Mouse (Mus musculus): ENCODE data around the gene Adora3. TPM values are rescaled to one million over a fixed set of nuclear protein-coding genes. Genes with fewer than 3 reads are reported as not detected.

Adora3 gene
- polyA plus RNA-seq, 1 experiment from 2014 or later, result 0.17 TPM

- H3K4me1 ChIP-seq, result 0 out of 2 replicates have a peak, but pooled peaks cover 2% of the 10 kb centered on the region
- no peaks in the 10 kb centered on the region for H3K36me3 ChIP-seq (replicated peaks)
- H3K4me3 ChIP-seq, result no peak overlapping the region
- no peak overlapping the region for H3K27ac ChIP-seq
- H3K9ac ChIP-seq, result no peak overlapping the region
- no peaks in the 10 kb centered on the region for H3K9me3 ChIP-seq
- H3K4me2 ChIP-seq, result no peak overlapping the region
- 79% methylated on average over 3 of the region's 3 CpGs for WGBS
- H3K27me3 ChIP-seq (replicated peaks), result no peaks in the 10 kb centered on the region
- ATAC-seq (replicated peaks), result no peak
These were observed 26.2 kb downstream of the Adora3 start for GRCm38 (mm10) chr3:105896811-105897210.

- 77% methylated on average over 2 of the region's 2 CpGs for WGBS
- no peak overlapping the region for H3K27ac ChIP-seq
- no peak overlapping the region for H3K4me2 ChIP-seq
- no peaks in the 10 kb centered on the region for H3K36me3 ChIP-seq (replicated peaks)
- H3K9ac ChIP-seq, result no peak overlapping the region
- H3K27me3 ChIP-seq (replicated peaks), result no peaks in the 10 kb centered on the region
- H3K4me1 ChIP-seq, result 0 out of 2 replicates have a peak, but pooled peaks cover 2% of the 10 kb centered on the region
- H3K4me3 ChIP-seq, result no peak overlapping the region
- ATAC-seq (replicated peaks), result no peak
- no peaks in the 10 kb centered on the region for H3K9me3 ChIP-seq
These were observed 27.7 kb downstream of the Adora3 start for GRCm38 (mm10) chr3:105898325-105898724.

DNA sequence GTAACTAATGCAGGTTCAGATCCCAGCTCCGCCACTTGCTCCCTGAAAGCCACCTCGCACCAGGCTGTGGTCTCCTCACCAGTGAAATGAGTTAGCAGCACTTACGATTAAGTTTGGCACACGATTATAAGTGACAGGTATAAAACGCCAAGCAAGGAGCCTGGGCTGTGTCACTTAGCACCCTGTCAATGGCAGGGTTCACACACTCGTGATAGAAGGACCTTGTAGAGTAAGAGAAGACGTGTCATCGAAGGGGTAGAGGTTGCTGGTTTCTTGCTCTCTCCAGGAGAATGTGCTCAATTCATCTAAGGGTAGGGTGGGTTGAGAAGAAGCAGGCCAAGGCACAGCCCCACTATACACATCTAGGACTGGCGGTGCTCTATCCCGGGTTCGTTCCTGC is 28.2 kb downstream of the Adora3 start:
- no peak overlapping the region for H3K4me3 ChIP-seq
- H3K36me3 ChIP-seq (replicated peaks), result no peaks in the 10 kb centered on the region
- no peak overlapping the region for H3K27ac ChIP-seq
- H3K9me3 ChIP-seq, result no peaks in the 10 kb centered on the region
- 93% methylated on average over 11 of the region's 11 CpGs for WGBS
- H3K4me1 ChIP-seq, result 0 out of 2 replicates have a peak, but pooled peaks cover 2% of the 10 kb centered on the region
- H3K27me3 ChIP-seq (replicated peaks), result no peaks in the 10 kb centered on the region
- ATAC-seq (replicated peaks), result peak; percentile 29; the same call in 1 of the 2 replicates
- H3K9ac ChIP-seq, result no peak overlapping the region
- H3K4me2 ChIP-seq, result no peak overlapping the region

DNA sequence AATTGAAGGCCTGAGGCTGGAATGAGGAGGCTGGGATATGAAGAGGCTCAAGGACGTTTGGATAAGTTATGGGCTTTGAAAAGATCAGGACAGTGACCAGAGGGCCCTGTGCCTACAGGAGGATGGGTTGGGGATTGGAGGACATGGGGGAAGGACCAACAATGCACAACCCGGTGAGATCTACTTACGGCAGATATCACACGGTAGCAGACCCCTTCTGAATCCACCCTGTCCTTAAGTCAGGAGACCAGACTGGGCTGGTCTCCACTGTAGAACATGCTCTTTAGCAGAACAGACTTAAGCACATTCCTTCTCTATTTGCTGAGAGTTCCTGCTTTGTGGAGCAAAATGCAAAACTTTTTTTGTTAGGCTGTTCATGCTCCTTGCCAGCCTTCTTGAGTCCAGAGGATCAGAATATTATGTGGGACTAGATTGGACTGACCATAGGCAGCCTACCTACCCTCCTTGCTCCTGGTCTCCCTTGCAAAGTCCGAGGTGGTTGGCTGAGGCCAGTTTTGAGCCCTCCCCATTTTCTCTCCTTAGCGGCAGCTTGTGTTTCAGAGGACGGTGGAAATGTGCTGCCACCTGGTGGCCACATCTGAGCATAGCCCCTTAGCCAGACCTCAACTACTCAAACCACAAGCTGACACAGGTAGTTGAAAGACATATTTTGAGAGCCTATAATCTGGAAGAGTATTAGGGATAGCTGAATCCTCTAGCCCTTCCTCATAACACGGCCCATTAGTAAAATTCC is 28.9 kb downstream of the Adora3 start:
- Histone ChIP-seq H3K9me3 (no peaks in the 10 kb centered on the region), H3K4me2 (no peak overlapping the region), H3K36me3 (replicated peaks) (no peaks in the 10 kb centered on the region), H3K4me1 (0 out of 2 replicates have a peak, but pooled peaks cover 2% of the 10 kb centered on the region), H3K27ac (no peak overlapping the region), H3K4me3 (no peak overlapping the region), H3K27me3 (replicated peaks) (no peaks in the 10 kb centered on the region), H3K9ac (no peak overlapping the region)
- ATAC-seq (replicated peaks), result peak; percentile 81
- 41% methylated on average over 8 of the region's 8 CpGs for WGBS

- H3K9me3 ChIP-seq, result no peaks in the 10 kb centered on the region
- no peak overlapping the region for H3K4me2 ChIP-seq
- no peak overlapping the region for H3K27ac ChIP-seq
- no peaks in the 10 kb centered on the region for H3K36me3 ChIP-seq (replicated peaks)
- WGBS, result 81% methylated on average over 6 of the region's 6 CpGs
- no peaks in the 10 kb centered on the region for H3K27me3 ChIP-seq (replicated peaks)
- H3K4me1 ChIP-seq, result 0 out of 2 replicates have a peak, but pooled peaks cover 2% of the 10 kb centered on the region
- no peak overlapping the region for H3K9ac ChIP-seq
- H3K4me3 ChIP-seq, result no peak overlapping the region
- no peak for ATAC-seq (replicated peaks)
These were observed 29.6 kb downstream of the Adora3 start for GRCm38 (mm10) chr3:105900266-105900665.

- H3K4me1 ChIP-seq, result 0 out of 2 replicates have a peak, but pooled peaks cover 2% of the 10 kb centered on the region
- H3K27ac ChIP-seq, result no peak overlapping the region
- H3K9ac ChIP-seq, result no peak overlapping the region
- 82% methylated on average over 3 of the region's 3 CpGs for WGBS
- no peak overlapping the region for H3K4me3 ChIP-seq
- no peaks in the 10 kb centered on the region for H3K9me3 ChIP-seq
- H3K36me3 ChIP-seq (replicated peaks), result no peaks in the 10 kb centered on the region
- H3K4me2 ChIP-seq, result no peak overlapping the region
- ATAC-seq (replicated peaks), result no peak
- H3K27me3 ChIP-seq (replicated peaks), result no peaks in the 10 kb centered on the region
These were observed 30.1 kb downstream of the Adora3 start for GRCm38 (mm10) chr3:105900716-105901115.

- no peak overlapping the region for H3K4me2 ChIP-seq
- H3K9ac ChIP-seq, result no peak overlapping the region
- WGBS, result 76% methylated on average over 4 of the region's 4 CpGs
These were observed 30.8 kb downstream of the Adora3 start for GRCm38 (mm10) chr3:105901468-105901867.

DNA sequence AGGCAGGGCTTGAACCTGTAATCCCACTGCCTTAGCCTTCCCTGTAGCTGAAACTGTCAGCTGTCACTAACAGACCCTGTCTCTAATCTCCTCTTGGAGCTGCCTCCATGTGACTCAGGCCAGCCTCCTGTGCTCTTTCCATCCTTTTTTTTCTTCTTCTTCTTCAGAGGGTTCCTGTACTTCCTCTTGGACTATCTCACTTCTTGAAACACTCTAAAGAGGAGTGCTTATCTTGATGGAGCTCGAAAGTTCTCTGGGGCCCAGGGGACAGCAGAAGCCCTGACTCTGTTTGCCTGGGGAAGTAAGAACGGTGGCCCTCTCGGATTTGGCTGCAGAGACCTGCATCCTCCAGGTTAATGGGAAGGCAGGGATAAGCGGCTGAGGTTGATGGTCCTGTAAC is 33.6 kb downstream of the Adora3 start:
- Histone ChIP-seq H3K27ac (no peak overlapping the region), H3K4me1 (0 out of 2 replicates have a peak, but pooled peaks cover 2% of the 10 kb centered on the region), H3K9me3 (no peaks in the 10 kb centered on the region), H3K27me3 (replicated peaks) (no peaks in the 10 kb centered on the region), H3K9ac (no peak overlapping the region), H3K4me2 (no peak overlapping the region), H3K36me3 (replicated peaks) (no peaks in the 10 kb centered on the region), H3K4me3 (no peak overlapping the region)
- WGBS, result 84% methylated on average over 4 of the region's 4 CpGs
- no peak for ATAC-seq (replicated peaks)

More at GRCm38 (mm10) chr3:105901468-105901867, 30.8 kb downstream of the Adora3 start:
- Histone ChIP-seq H3K36me3 (replicated peaks) (no peaks in the 10 kb centered on the region), H3K27ac (no peak overlapping the region), H3K4me1 (0 out of 2 replicates have a peak, but pooled peaks cover 2% of the 10 kb centered on the region), H3K27me3 (replicated peaks) (no peaks in the 10 kb centered on the region), H3K9me3 (no peaks in the 10 kb centered on the region), H3K4me3 (no peak overlapping the region)
- no peak for ATAC-seq (replicated peaks)

- whole genome bisulfite sequencing, result 93% methylated on average over 9 of the region's 9 CpGs
- Histone ChIP-seq H3K36me3 (replicated peaks) (no peaks in the 10 kb centered on the region), H3K9ac (no peak overlapping the region), H3K9me3 (no peaks in the 10 kb centered on the region), H3K27me3 (replicated peaks) (no peaks in the 10 kb centered on the region), H3K4me2 (no peak overlapping the region), H3K27ac (no peak overlapping the region), H3K4me3 (no peak overlapping the region), H3K4me1 (0 out of 2 replicates have a peak, but pooled peaks cover under 1% of the 10 kb centered on the region)
- ATAC-seq (replicated peaks), result no peak
These were observed 34.1 kb downstream of the Adora3 start for GRCm38 (mm10) chr3:105904721-105905120.

DNA sequence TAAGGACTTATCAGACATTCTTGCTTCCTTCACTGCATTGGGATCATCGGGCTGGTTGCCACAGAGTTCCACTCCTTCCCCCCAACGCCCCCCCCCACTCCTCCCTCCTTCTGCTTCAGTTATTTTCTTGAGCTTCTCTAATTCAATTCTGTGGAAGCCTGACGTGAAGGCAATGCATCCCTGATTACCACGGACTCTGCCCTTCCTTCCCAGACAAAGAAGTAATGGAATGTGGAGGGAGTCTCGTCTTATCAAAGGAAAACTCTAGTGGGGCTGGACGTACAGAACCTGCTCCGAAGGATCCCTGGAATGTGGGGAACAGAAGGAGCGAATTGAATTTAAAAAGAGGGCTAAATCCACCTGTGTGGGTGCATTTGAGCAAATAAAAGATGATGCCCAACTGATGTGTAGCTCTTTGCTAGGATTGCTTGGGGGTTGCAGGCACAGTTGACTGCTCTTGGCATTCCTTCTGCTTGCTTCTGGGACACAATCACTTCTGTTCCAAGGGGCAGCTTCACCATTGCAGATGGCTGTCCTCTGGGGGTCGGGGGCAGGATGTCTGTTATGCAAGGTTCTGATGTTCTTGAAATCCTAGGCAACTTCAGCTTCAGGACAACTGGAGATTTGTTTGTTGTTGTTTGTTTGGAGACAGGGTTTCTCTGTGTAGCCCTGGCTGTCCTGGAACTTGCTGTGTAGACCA is 37.4 kb downstream of the Adora3 start:
- Histone ChIP-seq H3K4me1 (no peaks in the 10 kb centered on the region), H3K9me3 (no peaks in the 10 kb centered on the region), H3K36me3 (replicated peaks) (no peaks in the 10 kb centered on the region), H3K9ac (no peak overlapping the region), H3K27ac (no peak overlapping the region), H3K4me2 (no peak overlapping the region), H3K27me3 (replicated peaks) (no peaks in the 10 kb centered on the region), H3K4me3 (no peak overlapping the region)
- no peak for ATAC-seq (replicated peaks)
- WGBS, result 37% methylated on average over 9 of the region's 9 CpGs

- ATAC-seq (replicated peaks), result no peak
- WGBS, result 98% methylated on average over 4 of the region's 4 CpGs
- no peaks in the 10 kb centered on the region for H3K36me3 ChIP-seq (replicated peaks)
- no peaks in the 10 kb centered on the region for H3K4me1 ChIP-seq
- H3K9ac ChIP-seq, result no peak overlapping the region
- H3K4me3 ChIP-seq, result no peak overlapping the region
- H3K9me3 ChIP-seq, result no peaks in the 10 kb centered on the region
- H3K4me2 ChIP-seq, result no peak overlapping the region
- no peaks in the 10 kb centered on the region for H3K27me3 ChIP-seq (replicated peaks)
- H3K27ac ChIP-seq, result no peak overlapping the region
These were observed 38.3 kb downstream of the Adora3 start for GRCm38 (mm10) chr3:105908976-105909375.

DNA sequence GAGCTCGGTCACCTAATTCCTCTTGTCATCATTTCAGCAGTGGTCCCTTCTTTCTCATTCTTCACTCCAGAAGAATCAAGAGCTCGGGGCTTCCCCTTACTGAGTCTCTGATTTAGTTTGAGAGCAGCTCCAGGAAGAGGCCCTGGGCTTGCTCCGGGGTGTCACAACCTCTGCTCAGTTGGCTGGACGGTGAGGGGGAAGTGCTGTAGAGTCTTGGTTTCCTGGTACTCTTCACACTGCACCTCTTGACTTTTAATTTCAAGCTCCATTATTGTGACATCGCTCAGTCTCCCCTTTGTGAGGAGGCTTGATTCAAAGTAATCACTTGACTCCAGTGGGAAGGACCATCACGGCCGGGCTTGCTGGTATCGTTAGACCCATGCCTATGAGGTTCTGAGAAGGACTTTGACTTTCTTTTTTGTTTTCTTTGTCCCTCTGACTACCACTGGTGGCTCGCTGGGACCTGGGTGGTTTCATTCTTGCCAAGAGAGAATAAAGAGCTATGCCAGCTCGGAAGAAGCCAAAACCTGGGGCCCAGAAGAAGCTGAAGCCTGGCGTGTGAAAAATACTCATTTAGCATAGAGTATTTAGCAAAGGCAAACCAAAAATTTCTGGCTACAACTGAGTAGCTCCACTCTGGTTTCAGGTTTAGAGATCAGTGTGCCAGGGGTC is 40.0 kb downstream of the Adora3 start:
- Histone ChIP-seq H3K27me3 (replicated peaks) (no peaks in the 10 kb centered on the region), H3K36me3 (replicated peaks) (no peaks in the 10 kb centered on the region), H3K27ac (no peak overlapping the region), H3K9me3 (no peaks in the 10 kb centered on the region), H3K4me3 (no peak overlapping the region), H3K4me1 (no peaks in the 10 kb centered on the region), H3K9ac (no peak overlapping the region), H3K4me2 (no peak overlapping the region)
- ATAC-seq (replicated peaks), result no peak
- WGBS, result 82% methylated on average over 11 of the region's 11 CpGs
